Mouse (Mus musculus): ENCODE measurements around the gene Phgr1. TPM values are rescaled to one million over a fixed set of nuclear protein-coding genes. Genes with fewer than 3 reads are reported as not detected.

The Phgr1 gene
- polyA plus RNA-seq, 1 experiment from 2014 or later = not detected

- Histone ChIP-seq H3K27ac (ENCODE audit: low read depth, low read length) (no peak overlapping the region), H3K9ac (ENCODE audit: low read length) (no peak overlapping the region), H3K9me3 (ENCODE audit: control insufficient read depth, low read length) (no peaks in the 10 kb centered on the region), H3K4me1 (replicated peaks; ENCODE audit: control insufficient read depth, insufficient read depth, low read length) (0 out of 2 replicates have a peak, but pooled peaks cover 4% of the 10 kb centered on the region), H3K27me3 (ENCODE audit: control insufficient read depth, insufficient read depth, low read length) (no peaks in the 10 kb centered on the region; the same call in 1 of the 2 replicates), H3K4me3 (ENCODE audit: low read depth, low read length) (no peak overlapping the region), H3K4me2 (ENCODE audit: low read depth, low read length, severe bottlenecking) (peak overlapping the region; percentile 40), H3K36me3 (ENCODE audit: control insufficient read depth, insufficient read depth, low read length) (no peaks in the 10 kb centered on the region)
- no peak; the same call in 1 of the 2 replicates for ATAC-seq (replicated peaks; ENCODE audit: low FRiP score)
- peak; percentile 80 for DNase-seq (ENCODE audit: low spot score)
- 28% methylated on average over 44 of the region's 44 CpGs for WGBS
Measured at GRCm38 (mm10) chr2:118790551-118791525, 18.3 kb downstream of the Phgr1 start.

- Histone ChIP-seq H3K36me3 (ENCODE audit: control insufficient read depth, insufficient read depth, low read length) (no peaks in the 10 kb centered on the region), H3K27me3 (ENCODE audit: control insufficient read depth, insufficient read depth, low read length) (no peaks in the 10 kb centered on the region; the same call in 1 of the 2 replicates), H3K4me1 (replicated peaks; ENCODE audit: control insufficient read depth, insufficient read depth, low read length) (0 out of 2 replicates have a peak, but pooled peaks cover 4% of the 10 kb centered on the region), H3K9me3 (ENCODE audit: control insufficient read depth, low read length) (no peaks in the 10 kb centered on the region), H3K27ac (ENCODE audit: low read depth, low read length) (no peak overlapping the region), H3K9ac (ENCODE audit: low read length) (no peak overlapping the region), H3K4me2 (ENCODE audit: low read depth, low read length, severe bottlenecking) (no peak overlapping the region), H3K4me3 (ENCODE audit: low read depth, low read length) (no peak overlapping the region)
- 95% methylated on average over 26 of the region's 26 CpGs for WGBS
- DNase-seq (ENCODE audit: low spot score) = no peak
- ATAC-seq (replicated peaks; ENCODE audit: low FRiP score) = no peak
Measured at GRCm38 (mm10) chr2:118791591-118792258, 19.2 kb downstream of the Phgr1 start.

- H3K9ac ChIP-seq (ENCODE audit: low read length) = no peak overlapping the region
- no peak overlapping the region for H3K4me3 ChIP-seq (ENCODE audit: low read depth, low read length)
- H3K4me1 ChIP-seq (replicated peaks; ENCODE audit: control insufficient read depth, insufficient read depth, low read length) = 0 out of 2 replicates have a peak, but pooled peaks cover 4% of the 10 kb centered on the region
- H3K9me3 ChIP-seq (ENCODE audit: control insufficient read depth, low read length) = no peaks in the 10 kb centered on the region
- no peaks in the 10 kb centered on the region; the same call in 1 of the 2 replicates for H3K27me3 ChIP-seq (ENCODE audit: control insufficient read depth, insufficient read depth, low read length)
- no peak overlapping the region for H3K27ac ChIP-seq (ENCODE audit: low read depth, low read length)
- 83% methylated on average over 4 of the region's 4 CpGs for WGBS
- ATAC-seq (replicated peaks; ENCODE audit: low FRiP score) (no peak), DNase-seq (ENCODE audit: low spot score) (no peak)
- no peaks in the 10 kb centered on the region for H3K36me3 ChIP-seq (ENCODE audit: control insufficient read depth, insufficient read depth, low read length)
- H3K4me2 ChIP-seq (ENCODE audit: low read depth, low read length, severe bottlenecking) = no peak overlapping the region
Measured at GRCm38 (mm10) chr2:118792259-118792613, 19.7 kb downstream of the Phgr1 start.

GRCm38 (mm10) chr2:118793636-118794035 is 21.1 kb downstream of the Phgr1 start:
- DNase-seq (ENCODE audit: low spot score) = no peak
- Histone ChIP-seq H3K9ac (ENCODE audit: low read length) (no peak overlapping the region), H3K4me2 (ENCODE audit: low read depth, low read length, severe bottlenecking) (no peak overlapping the region), H3K4me1 (replicated peaks; ENCODE audit: control insufficient read depth, insufficient read depth, low read length) (0 out of 2 replicates have a peak, but pooled peaks cover 4% of the 10 kb centered on the region), H3K27ac (ENCODE audit: low read depth, low read length) (no peak overlapping the region), H3K9me3 (ENCODE audit: control insufficient read depth, low read length) (no peaks in the 10 kb centered on the region), H3K4me3 (ENCODE audit: low read depth, low read length) (no peak overlapping the region), H3K36me3 (ENCODE audit: control insufficient read depth, insufficient read depth, low read length) (no peaks in the 10 kb centered on the region), H3K27me3 (ENCODE audit: control insufficient read depth, insufficient read depth, low read length) (no peaks in the 10 kb centered on the region; the same call in 1 of the 2 replicates)
- ATAC-seq (replicated peaks; ENCODE audit: low FRiP score) = no peak
- 78% methylated on average over 4 of the region's 4 CpGs for WGBS

GRCm38 (mm10) chr2:118802542-118803118 is 30.1 kb downstream of the Phgr1 start:
- no peak overlapping the region for H3K9ac ChIP-seq (ENCODE audit: low read length)
- 75% methylated on average over 4 of the region's 4 CpGs for WGBS
- H3K36me3 ChIP-seq (ENCODE audit: control insufficient read depth, insufficient read depth, low read length) = no peaks in the 10 kb centered on the region
- H3K4me3 ChIP-seq (ENCODE audit: low read depth, low read length) = no peak overlapping the region
- DNase-seq (ENCODE audit: low spot score) (no peak), ATAC-seq (replicated peaks; ENCODE audit: low FRiP score) (no peak)
- H3K4me2 ChIP-seq (ENCODE audit: low read depth, low read length, severe bottlenecking) = no peak overlapping the region
- no peaks in the 10 kb centered on the region for H3K4me1 ChIP-seq (replicated peaks; ENCODE audit: control insufficient read depth, insufficient read depth, low read length)
- H3K9me3 ChIP-seq (ENCODE audit: control insufficient read depth, low read length) = no peaks in the 10 kb centered on the region
- H3K27me3 ChIP-seq (ENCODE audit: control insufficient read depth, insufficient read depth, low read length) = no peaks in the 10 kb centered on the region
- H3K27ac ChIP-seq (ENCODE audit: low read depth, low read length) = no peak overlapping the region

- Histone ChIP-seq H3K27me3 (ENCODE audit: control insufficient read depth, insufficient read depth, low read length) (no peaks in the 10 kb centered on the region), H3K9ac (ENCODE audit: low read length) (no peak overlapping the region), H3K4me1 (replicated peaks; ENCODE audit: control insufficient read depth, insufficient read depth, low read length) (no peaks in the 10 kb centered on the region), H3K27ac (ENCODE audit: low read depth, low read length) (no peak overlapping the region), H3K36me3 (ENCODE audit: control insufficient read depth, insufficient read depth, low read length) (no peaks in the 10 kb centered on the region), H3K4me2 (ENCODE audit: low read depth, low read length, severe bottlenecking) (no peak overlapping the region), H3K9me3 (ENCODE audit: control insufficient read depth, low read length) (no peaks in the 10 kb centered on the region), H3K4me3 (ENCODE audit: low read depth, low read length) (no peak overlapping the region)
- no peak for DNase-seq (ENCODE audit: low spot score)
- no peak for ATAC-seq (replicated peaks; ENCODE audit: low FRiP score)
- 84% methylated on average over 2 of the region's 2 CpGs for WGBS
Measured at GRCm38 (mm10) chr2:118804474-118804873, 31.9 kb downstream of the Phgr1 start.

- Histone ChIP-seq H3K27me3 (ENCODE audit: control insufficient read depth, insufficient read depth, low read length) (no peaks in the 10 kb centered on the region), H3K36me3 (ENCODE audit: control insufficient read depth, insufficient read depth, low read length) (no peaks in the 10 kb centered on the region), H3K9ac (ENCODE audit: low read length) (no peak overlapping the region), H3K4me3 (ENCODE audit: low read depth, low read length) (no peak overlapping the region), H3K27ac (ENCODE audit: low read depth, low read length) (no peak overlapping the region), H3K9me3 (ENCODE audit: control insufficient read depth, low read length) (no peaks in the 10 kb centered on the region), H3K4me2 (ENCODE audit: low read depth, low read length, severe bottlenecking) (no peak overlapping the region), H3K4me1 (replicated peaks; ENCODE audit: control insufficient read depth, insufficient read depth, low read length) (no peaks in the 10 kb centered on the region)
- WGBS = 79% methylated on average over 3 of the region's 3 CpGs
- no peak for DNase-seq (ENCODE audit: low spot score)
- no peak for ATAC-seq (replicated peaks; ENCODE audit: low FRiP score)
Measured at GRCm38 (mm10) chr2:118805137-118805536, 32.6 kb downstream of the Phgr1 start.

- no peaks in the 10 kb centered on the region for H3K4me1 ChIP-seq (replicated peaks; ENCODE audit: control insufficient read depth, insufficient read depth, low read length)
- 51% methylated on average over 3 of the region's 3 CpGs for WGBS
- DNase-seq (ENCODE audit: low spot score) = no peak
- H3K4me2 ChIP-seq (ENCODE audit: low read depth, low read length, severe bottlenecking) = no peak overlapping the region
- no peak overlapping the region for H3K27ac ChIP-seq (ENCODE audit: low read depth, low read length)
- H3K27me3 ChIP-seq (ENCODE audit: control insufficient read depth, insufficient read depth, low read length) = no peaks in the 10 kb centered on the region
- no peaks in the 10 kb centered on the region for H3K36me3 ChIP-seq (ENCODE audit: control insufficient read depth, insufficient read depth, low read length)
- no peak overlapping the region for H3K9ac ChIP-seq (ENCODE audit: low read length)
- H3K9me3 ChIP-seq (ENCODE audit: control insufficient read depth, low read length) = no peaks in the 10 kb centered on the region
- H3K4me3 ChIP-seq (ENCODE audit: low read depth, low read length) = no peak overlapping the region
- ATAC-seq (replicated peaks; ENCODE audit: low FRiP score) = no peak
Measured at GRCm38 (mm10) chr2:118805756-118806155, 33.2 kb downstream of the Phgr1 start.

Measured in forebrain, embryonic 11.5 days (tissue).